Mouse (Mus musculus): ENCODE measurements at regions not wholly inside any gene's neighbourhood (a gene's known extent, or its start where the extent isn't known, plus 50 kb on each side); places are given as distances from the start of the nearest gene placed in this dataset.

DNA sequence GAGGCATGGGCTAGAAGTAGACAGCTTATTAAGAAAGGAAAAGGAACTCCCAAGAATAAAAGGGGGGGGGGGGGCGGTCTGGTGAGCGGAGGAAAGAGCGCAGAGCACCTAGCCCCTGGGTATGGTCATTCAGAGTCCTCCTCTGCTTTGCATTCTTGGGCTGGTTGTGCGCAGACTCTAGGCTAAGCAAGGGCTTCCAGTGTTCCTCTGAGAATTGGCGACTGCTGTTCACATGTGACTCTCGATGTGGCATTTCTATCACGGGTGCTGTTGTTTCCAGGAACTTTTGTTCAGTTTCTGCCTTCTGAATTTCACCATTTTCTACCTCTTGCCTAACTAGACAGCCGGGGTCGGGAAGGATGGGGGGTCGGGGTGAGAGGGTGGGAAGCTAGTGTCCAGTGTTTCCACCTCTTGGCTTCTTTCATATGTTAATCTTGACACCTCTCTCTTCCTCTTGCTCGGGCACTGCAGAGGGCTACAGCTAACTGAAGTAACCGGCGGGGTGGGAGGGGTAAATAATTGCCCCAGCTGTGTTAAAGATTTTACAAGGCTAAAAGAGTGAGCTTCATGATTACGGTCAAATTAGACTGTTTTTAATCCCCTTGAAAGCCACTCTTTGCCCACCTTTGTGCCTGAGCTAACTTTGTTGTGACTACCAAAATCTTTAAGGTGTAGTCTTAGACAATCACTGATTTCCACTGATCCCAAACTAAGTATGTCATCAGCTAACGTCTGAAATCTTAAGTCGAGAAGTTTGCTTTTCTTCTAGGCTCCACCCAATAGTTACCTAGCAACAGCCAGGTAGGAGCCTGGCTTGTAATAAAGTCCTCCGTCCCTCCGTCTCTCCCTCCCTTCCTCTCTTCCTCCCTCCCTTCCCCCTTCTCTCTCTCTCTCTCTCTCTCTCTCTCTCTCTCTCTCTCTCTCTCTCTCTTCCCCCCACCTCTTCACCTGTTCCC lies 1152.2 kb downstream of the Mrps31 start:
- TF ChIP-seq POU5F1 (IDR thresholded peaks at IDR 0.05; ENCODE audit: borderline replicate concordance, low read length) (no peak), CTCF (conservative IDR thresholded peaks at IDR 0.05; ENCODE audit: low read length) (no peak)
